Mouse (Mus musculus): Measurements from ENCODE around the gene Kdm6b. TPM values are rescaled to one million over a fixed set of nuclear protein-coding genes. Genes with fewer than 3 reads are reported as not detected.

Gene Kdm6b
- polyA plus RNA-seq, 1 experiment from 2014 or later: 43.4 TPM

DNA sequence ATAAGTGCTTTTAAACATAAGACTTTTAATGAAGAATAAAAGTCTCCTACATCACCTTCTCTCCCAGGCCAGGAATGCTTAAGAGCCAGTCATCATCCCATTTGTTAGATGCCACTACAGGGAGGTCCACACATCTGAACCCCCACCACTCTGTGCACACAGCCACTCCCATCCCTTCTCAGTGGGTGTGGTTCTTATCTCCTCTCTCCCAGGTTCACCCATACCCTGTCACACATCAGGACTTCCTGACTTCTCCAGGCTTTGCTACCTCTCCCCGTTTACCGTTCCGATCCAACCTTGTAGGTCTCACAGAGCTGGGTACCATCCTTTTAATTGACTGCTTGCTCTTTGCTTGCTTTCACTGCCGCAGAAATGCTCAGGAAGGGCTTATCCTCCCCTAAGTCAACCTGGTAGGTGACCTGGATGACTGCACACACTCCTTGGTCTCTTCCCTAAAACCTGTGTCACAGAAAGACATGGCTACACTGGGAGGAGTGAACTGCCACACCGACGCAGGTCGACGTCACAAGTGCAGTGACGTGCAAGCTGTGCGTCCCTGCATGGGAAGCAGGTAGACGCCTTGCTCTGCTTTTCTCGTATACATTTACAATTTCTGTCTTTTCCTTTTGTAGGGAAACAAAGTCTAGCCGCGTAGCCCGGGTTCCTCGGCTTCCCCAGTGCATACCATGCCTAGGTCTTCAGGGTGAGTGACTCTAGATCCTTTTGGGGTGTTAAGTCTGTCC lies 40.1 kb downstream of the Kdm6b start:
- H3K9ac ChIP-seq: 0 out of 2 replicates have a peak overlapping the region, but pooled peaks have one; percentile 3
- H3K4me1 ChIP-seq: peaks cover 23% of the 10 kb centered on the region
- WGBS: 91% methylated on average over 16 of the region's 16 CpGs
- peaks cover 24% of the 10 kb centered on the region for H3K36me3 ChIP-seq
- H3K27ac ChIP-seq: no peak overlapping the region
- no peaks in the 10 kb centered on the region for H3K9me3 ChIP-seq
- no peaks in the 10 kb centered on the region for H3K27me3 ChIP-seq
- H3K4me3 ChIP-seq: no peak overlapping the region
- H3K4me2 ChIP-seq (replicated peaks): no peak overlapping the region
- ATAC-seq (ENCODE audit: insufficient number of reproducible peaks, insufficient read depth, low FRiP score, low TSS enrichment): no peak

DNA sequence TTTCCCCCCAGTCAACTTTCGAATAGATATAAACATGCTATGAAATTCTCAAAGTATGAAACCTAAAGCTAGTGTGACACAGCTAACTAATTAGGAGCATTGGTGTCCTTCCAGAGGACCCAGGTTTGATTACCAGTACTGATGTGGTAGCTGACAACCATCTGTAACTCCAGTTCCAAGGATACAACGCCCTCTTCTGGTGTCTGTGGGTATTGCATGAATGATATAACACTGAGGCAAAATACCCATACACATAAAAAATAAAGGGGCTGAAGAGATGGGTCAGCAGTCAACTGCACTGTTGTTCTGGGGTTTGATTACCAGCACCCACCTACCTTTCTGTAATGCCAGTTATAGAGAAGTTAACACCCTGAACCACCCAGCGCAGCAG lies 40.7 kb downstream of the Kdm6b start:
- H3K27me3 ChIP-seq: no peaks in the 10 kb centered on the region
- H3K36me3 ChIP-seq: peaks cover 21% of the 10 kb centered on the region
- H3K4me2 ChIP-seq (replicated peaks): no peak overlapping the region
- no peak overlapping the region for H3K4me3 ChIP-seq
- peak overlapping the region; percentile 78 for H3K27ac ChIP-seq
- WGBS: 61% methylated on average over 3 of the region's 3 CpGs
- H3K9me3 ChIP-seq: no peaks in the 10 kb centered on the region
- no peak for ATAC-seq (ENCODE audit: insufficient number of reproducible peaks, insufficient read depth, low FRiP score, low TSS enrichment)
- H3K9ac ChIP-seq: no peak overlapping the region
- peaks cover 23% of the 10 kb centered on the region for H3K4me1 ChIP-seq

DNA sequence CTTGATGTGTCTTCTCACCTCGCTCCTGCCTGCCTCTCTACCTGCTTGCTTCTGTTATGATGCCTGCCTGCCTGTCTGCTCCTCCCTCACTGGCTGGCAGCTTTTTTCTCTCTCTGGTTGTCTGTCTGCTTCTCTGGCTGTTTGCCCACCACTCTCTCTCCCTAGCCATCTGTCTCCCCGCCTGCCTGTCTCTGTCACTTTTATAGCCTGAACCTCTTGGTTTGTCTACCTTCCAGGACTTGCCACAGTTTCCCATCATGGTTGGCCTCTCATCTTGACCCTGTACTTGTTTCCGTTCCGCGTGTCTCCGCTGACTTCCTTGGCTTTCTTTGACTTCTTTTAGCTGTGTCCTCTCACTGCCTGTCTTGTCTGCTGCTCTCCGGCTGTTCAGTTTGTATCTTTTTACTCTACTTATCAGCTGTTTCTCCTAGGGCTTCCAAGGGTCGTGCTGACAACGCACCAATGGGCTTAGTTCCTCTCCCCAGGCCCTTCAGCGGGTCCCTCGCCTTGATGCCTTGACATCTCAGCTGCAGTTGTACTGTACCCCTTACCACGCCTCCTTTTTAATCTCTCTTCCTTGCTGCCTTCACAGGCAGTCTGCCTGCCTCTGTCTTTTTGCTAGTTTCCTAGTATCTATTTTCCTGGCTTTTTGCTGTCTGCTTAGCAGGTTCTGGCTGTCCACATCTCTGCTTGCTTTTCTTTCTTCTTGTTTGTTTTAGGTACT lies 41.3 kb downstream of the Kdm6b start:
- Histone ChIP-seq H3K36me3 (peaks cover 17% of the 10 kb centered on the region), H3K27me3 (no peaks in the 10 kb centered on the region), H3K9ac (0 out of 2 replicates have a peak overlapping the region, but pooled peaks have one; percentile 15), H3K4me1 (peaks cover 23% of the 10 kb centered on the region), H3K9me3 (no peaks in the 10 kb centered on the region), H3K27ac (peak overlapping the region; percentile 78), H3K4me3 (0 out of 2 replicates have a peak overlapping the region, but pooled peaks have one; percentile 0), H3K4me2 (replicated peaks) (peak overlapping the region; percentile 39)
- WGBS: 62% methylated on average over 12 of the region's 12 CpGs
- no peak for ATAC-seq (ENCODE audit: insufficient number of reproducible peaks, insufficient read depth, low FRiP score, low TSS enrichment)

DNA sequence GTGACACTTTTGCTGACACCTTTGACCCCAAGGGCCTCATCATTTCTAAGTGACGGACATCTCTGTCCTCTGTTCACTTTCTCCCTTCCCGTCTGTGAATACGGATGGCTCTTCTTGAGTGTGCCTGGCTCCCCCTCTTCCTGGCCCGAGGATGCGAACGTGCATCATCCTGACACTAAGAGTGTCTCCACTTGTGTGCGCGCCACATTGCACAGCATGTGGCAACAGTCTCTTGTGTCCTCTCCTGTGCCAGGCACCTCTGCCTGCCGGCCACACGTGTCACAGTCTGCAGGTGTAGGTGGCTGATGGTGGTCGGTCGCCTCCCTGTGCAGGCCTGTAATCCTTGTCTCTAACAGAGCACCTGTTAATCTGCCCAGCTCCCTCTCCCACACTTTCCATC lies 41.9 kb downstream of the Kdm6b start:
- H3K9ac ChIP-seq: 0 out of 2 replicates have a peak overlapping the region, but pooled peaks have one; percentile 15
- 48% methylated on average over 12 of the region's 12 CpGs for WGBS
- H3K4me1 ChIP-seq: peaks cover 23% of the 10 kb centered on the region
- H3K4me3 ChIP-seq: 0 out of 2 replicates have a peak overlapping the region, but pooled peaks have one; percentile 0
- peaks cover 17% of the 10 kb centered on the region for H3K36me3 ChIP-seq
- H3K27me3 ChIP-seq: no peaks in the 10 kb centered on the region
- no peak for ATAC-seq (ENCODE audit: insufficient number of reproducible peaks, insufficient read depth, low FRiP score, low TSS enrichment)
- no peaks in the 10 kb centered on the region for H3K9me3 ChIP-seq
- peak overlapping the region; percentile 78 for H3K27ac ChIP-seq
- peak overlapping the region; percentile 39 for H3K4me2 ChIP-seq (replicated peaks)

DNA sequence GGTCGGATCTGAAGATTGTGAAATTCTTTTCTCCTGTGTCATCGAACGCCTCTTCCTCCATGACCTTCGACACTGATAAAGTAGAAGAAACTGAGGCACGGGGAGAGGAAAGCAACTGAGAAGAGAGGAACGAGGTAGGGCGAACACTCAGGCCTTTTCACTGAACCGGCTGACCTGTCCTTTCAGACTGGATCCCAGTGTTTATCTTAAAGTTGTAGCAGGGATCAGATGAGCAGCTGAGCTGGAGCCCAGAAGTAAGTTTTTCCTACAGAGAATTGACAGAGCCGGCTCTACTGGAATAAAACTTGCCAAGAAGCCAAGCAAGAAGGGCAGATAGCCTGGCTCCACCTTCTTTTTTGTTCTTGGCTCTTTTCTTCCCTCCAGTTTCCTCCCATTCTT lies 42.7 kb downstream of the Kdm6b start:
- H3K4me1 ChIP-seq: peaks cover 27% of the 10 kb centered on the region
- H3K4me3 ChIP-seq: no peak overlapping the region
- peak overlapping the region; percentile 78 for H3K27ac ChIP-seq
- no peak for ATAC-seq (ENCODE audit: insufficient number of reproducible peaks, insufficient read depth, low FRiP score, low TSS enrichment)
- WGBS: 18% methylated on average over 9 of the region's 9 CpGs
- H3K36me3 ChIP-seq: peaks cover 16% of the 10 kb centered on the region
- H3K9me3 ChIP-seq: no peaks in the 10 kb centered on the region
- H3K9ac ChIP-seq: no peak overlapping the region
- peak overlapping the region; percentile 39 for H3K4me2 ChIP-seq (replicated peaks)
- no peaks in the 10 kb centered on the region for H3K27me3 ChIP-seq

DNA sequence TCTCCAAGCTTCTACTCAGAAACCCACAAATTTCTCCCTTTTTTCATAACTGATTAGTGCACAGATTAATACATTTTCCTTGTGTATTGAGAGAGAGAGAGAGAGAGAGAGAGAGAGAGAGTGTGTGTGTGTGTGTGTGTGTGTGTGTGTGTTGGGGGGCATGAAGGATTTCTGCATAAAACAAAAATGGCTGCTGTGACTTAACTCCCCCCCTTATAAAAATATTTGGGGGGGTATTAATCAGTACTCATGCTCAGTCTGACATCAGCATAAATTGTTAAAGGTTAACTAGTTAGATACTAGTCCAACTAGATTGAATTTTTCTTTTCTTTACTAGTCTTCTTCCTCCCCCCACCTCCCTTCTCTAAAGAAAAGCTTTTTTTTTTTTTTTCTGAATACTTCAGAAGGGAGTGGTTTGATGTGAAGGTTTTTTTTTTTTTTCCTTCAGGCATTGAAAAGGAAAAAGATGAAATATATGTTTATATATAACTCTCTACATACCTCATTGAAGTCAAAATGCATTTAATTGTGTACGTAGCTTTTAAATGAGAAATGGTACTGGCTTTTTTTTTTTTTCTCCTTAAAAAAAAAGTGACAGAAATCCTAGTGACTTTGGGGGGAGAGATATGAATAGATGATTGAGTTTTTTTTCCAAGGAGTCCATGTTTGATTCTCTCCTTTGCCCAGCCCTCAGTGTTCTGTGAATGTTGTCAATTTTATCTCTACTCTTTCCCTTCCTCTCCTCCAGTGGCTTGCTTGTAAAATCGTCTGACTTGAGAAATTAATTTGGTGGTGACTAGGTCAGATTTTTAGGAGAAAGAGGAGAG lies 43.3 kb downstream of the Kdm6b start:
- no peak for ATAC-seq (ENCODE audit: insufficient number of reproducible peaks, insufficient read depth, low FRiP score, low TSS enrichment)
- H3K36me3 ChIP-seq: peaks cover 14% of the 10 kb centered on the region; the same call in 1 of the 2 replicates
- peak overlapping the region; percentile 93 for H3K4me3 ChIP-seq
- no peaks in the 10 kb centered on the region for H3K9me3 ChIP-seq
- peak overlapping the region; percentile 80 for H3K4me2 ChIP-seq (replicated peaks)
- peak overlapping the region; percentile 100 for H3K27ac ChIP-seq
- H3K4me1 ChIP-seq: peaks cover 33% of the 10 kb centered on the region
- H3K9ac ChIP-seq: peak overlapping the region; percentile 100
- whole genome bisulfite sequencing: 25% methylated on average over 2 of the region's 2 CpGs
- no peaks in the 10 kb centered on the region for H3K27me3 ChIP-seq

DNA sequence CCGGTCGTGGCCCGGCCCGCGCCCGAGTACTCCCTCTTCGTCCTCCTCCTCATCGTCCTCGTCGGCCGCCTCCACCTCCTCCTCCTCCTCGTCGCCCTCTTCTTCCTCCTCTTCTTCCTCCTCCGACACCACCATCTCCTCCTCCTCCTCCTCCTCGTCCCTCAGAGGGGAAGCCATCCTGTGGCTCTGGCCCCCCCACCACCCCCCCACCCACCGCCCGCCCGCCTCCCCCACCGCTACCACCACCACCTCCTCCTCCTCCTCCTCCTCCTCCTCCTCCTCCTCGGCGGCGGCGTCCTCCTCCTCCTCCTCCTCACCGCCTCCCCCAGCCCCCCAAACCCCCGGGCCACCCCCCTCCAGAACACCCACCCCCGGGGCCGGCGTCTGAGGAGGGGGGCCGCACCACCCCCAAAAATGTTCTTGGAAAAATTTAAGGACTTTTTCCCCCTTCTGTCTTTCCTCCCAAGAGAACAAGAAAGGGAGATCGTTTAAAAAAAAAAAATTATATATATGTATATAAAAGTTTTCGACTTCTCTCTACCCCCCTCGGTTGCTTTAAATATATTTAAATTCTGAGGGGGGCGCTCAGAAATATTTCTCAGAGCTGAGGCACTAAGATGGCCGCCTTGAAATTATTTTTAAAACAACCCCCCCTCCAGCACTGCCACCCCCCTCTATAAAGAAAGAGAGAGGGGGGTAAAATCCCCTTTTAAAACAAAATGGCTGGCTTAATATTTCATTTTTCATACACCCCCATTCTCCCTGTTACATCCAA lies 44.1 kb downstream of the Kdm6b start, which contains the start of gene Chd3:
Gene Chd3, minus strand, starts transcription at position 192 of the 775 bp plus-strand sequence.
- peak within 1 kb of the TSS; percentile 100 for H3K27ac ChIP-seq
- H3K9ac ChIP-seq: peak within 1 kb of the TSS; percentile 100
- H3K36me3 ChIP-seq: peaks cover 14% of the 10 kb centered on the region; the same call in 1 of the 2 replicates
- peak within 1 kb of the TSS; percentile 93 for H3K4me3 ChIP-seq
- ATAC-seq (ENCODE audit: insufficient number of reproducible peaks, insufficient read depth, low FRiP score, low TSS enrichment): no peak
- no peaks in the 10 kb centered on the region for H3K27me3 ChIP-seq
- no peaks in the 10 kb centered on the region for H3K9me3 ChIP-seq
- peaks cover 41% of the 10 kb centered on the region for H3K4me1 ChIP-seq
- H3K4me2 ChIP-seq (replicated peaks): peak within 1 kb of the TSS; percentile 80
- 4% methylated on average over 18 of the region's 34 CpGs for WGBS

DNA sequence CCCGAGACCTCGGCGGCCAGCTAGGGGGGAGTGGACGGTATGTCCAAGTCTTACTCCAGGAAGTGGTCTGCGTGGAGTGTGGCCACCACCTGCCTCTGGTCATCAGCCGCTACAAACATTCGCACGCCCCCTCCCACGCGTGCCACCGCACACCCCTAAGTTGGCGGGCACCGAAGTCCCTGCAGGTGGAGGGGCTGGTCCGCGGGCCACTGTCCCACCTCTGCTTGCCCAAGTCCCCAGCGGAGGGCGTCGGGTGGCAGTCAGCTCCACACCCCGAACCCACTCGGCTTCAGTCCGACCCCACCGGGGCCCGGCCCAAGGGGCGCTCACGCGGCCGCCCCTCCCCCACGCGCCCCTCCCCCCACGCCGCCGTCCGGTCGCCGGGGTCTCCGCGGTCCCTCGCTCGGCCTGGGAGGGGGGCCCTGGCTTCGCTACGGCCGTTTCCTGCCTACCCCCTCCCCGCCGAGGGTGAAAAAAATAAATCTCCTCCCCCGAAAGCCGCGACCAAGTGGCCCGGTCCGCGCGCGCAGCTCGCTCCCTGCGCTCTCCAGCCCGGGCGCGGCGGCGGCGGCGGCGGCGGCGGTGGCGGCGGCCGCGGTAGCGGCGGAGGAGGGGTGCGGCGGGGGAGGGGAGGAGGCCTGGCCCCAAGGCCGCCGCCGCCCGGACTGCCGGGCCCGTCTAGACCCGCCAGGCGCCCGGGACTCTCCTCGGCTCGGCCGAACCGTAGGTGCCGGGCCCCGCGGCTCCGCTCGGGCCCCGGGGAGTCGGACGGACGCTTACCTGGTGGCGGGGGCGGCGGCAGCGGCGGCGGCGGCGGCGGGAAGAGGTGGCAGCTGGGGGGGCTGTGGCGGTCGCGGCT lies 44.9 kb downstream of the Kdm6b start:
- under 1% methylated on average over 61 of the region's 106 CpGs for WGBS
- H3K4me3 ChIP-seq: peak overlapping the region; percentile 93
- no peaks in the 10 kb centered on the region for H3K9me3 ChIP-seq
- H3K9ac ChIP-seq: peak overlapping the region; percentile 100
- H3K4me2 ChIP-seq (replicated peaks): peak overlapping the region; percentile 80
- H3K27ac ChIP-seq: peak overlapping the region; percentile 100
- H3K36me3 ChIP-seq: peaks cover 20% of the 10 kb centered on the region
- no peaks in the 10 kb centered on the region for H3K27me3 ChIP-seq
- H3K4me1 ChIP-seq: peaks cover 47% of the 10 kb centered on the region
- ATAC-seq (ENCODE audit: insufficient number of reproducible peaks, insufficient read depth, low FRiP score, low TSS enrichment): no peak

DNA sequence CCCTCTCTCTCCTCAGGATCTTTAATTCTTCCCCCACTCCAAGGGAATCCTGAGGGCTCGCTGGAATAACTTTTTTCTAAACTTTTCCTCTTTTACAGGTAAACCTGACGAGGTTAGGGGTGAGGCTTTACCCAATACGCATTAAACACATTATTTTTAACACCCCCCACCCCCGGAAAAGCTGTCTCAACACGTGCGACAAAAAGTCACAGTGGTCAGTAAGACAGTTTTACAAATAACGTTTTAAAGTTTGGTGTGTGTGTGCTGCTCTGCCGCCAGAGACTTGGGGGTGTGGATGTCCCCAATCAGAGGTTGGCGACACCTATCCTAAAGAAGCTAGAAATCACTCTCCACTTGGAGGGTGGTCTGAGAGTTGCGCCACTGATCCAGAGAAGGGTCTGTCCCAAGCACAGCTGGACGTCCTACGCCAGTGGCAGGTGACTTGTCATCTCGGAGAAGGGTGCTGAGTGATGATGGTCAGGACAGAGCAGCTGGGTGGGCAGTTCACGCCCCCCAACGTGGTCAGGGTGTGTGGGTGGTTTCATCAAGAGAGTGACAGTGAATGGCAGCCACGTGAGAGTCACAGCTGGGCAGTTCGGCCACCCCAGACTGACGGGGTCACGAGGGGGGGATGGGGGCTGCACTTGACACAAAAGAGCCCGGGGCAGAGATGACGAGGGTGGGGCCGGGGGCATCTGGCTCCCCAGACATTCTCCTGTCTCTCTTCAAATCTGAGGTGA lies 45.7 kb downstream of the Kdm6b start:
- no peaks in the 10 kb centered on the region for H3K27me3 ChIP-seq
- under 1% methylated on average over 22 of the region's 22 CpGs for WGBS
- peak overlapping the region; percentile 80 for H3K4me2 ChIP-seq (replicated peaks)
- H3K4me1 ChIP-seq: peaks cover 55% of the 10 kb centered on the region
- H3K36me3 ChIP-seq: peaks cover 20% of the 10 kb centered on the region
- peak overlapping the region; percentile 100 for H3K9ac ChIP-seq
- peak overlapping the region; percentile 100 for H3K27ac ChIP-seq
- peak overlapping the region; percentile 93 for H3K4me3 ChIP-seq
- H3K9me3 ChIP-seq: no peaks in the 10 kb centered on the region
- ATAC-seq (ENCODE audit: insufficient number of reproducible peaks, insufficient read depth, low FRiP score, low TSS enrichment): no peak

Measured in embryonic facial prominence, embryonic 12.5 days (tissue).